Mouse (Mus musculus): ENCODE results near the gene En2.

En2 gene

GRCm38 (mm10) chr5:28161383-28161937, 4.0 kb upstream of the En2 start:
- DNase-seq, result no peak

- DNase-seq, result no peak
These were observed 3.5 kb upstream of the En2 start for GRCm38 (mm10) chr5:28161938-28162402.

- DNase-seq, result no peak
These were observed 1.6 kb upstream of the En2 start for GRCm38 (mm10) chr5:28163926-28164325.

- DNase-seq, result peak; percentile 14 to 52
These were observed 1.1 kb downstream of the En2 start for GRCm38 (mm10) chr5:28166256-28167231.

GRCm38 (mm10) chr5:28167611-28168252, 2.2 kb downstream of the En2 start:
- peak in 1 of 2 experiments; percentile 9 for DNase-seq

- no peak for DNase-seq
These were observed 3.0 kb downstream of the En2 start for GRCm38 (mm10) chr5:28168253-28169165.

- DNase-seq, result no peak
These were observed 3.8 kb downstream of the En2 start for GRCm38 (mm10) chr5:28169166-28169801.

GRCm38 (mm10) chr5:28170081-28170480, 4.6 kb downstream of the En2 start:
- DNase-seq, result no peak

GRCm38 (mm10) chr5:28170892-28171291, 5.4 kb downstream of the En2 start:
- no peak for DNase-seq

GRCm38 (mm10) chr5:28171667-28172066, 6.2 kb downstream of the En2 start:
- DNase-seq, result no peak

GRCm38 (mm10) chr5:28172261-28172920, 6.9 kb downstream of the En2 start:
- no peak for DNase-seq

- no peak for DNase-seq
These were observed 7.6 kb downstream of the En2 start for GRCm38 (mm10) chr5:28172921-28173670.

GRCm38 (mm10) chr5:28173674-28174073, 8.2 kb downstream of the En2 start:
- DNase-seq, result no peak

- no peak for DNase-seq
These were observed 8.6 kb downstream of the En2 start for GRCm38 (mm10) chr5:28174086-28174485.

- no peak for DNase-seq
These were observed 9.5 kb downstream of the En2 start for GRCm38 (mm10) chr5:28174876-28175569.

GRCm38 (mm10) chr5:28175570-28175919, 10.1 kb downstream of the En2 start:
- DNase-seq, result no peak

GRCm38 (mm10) chr5:28176023-28176422, 10.5 kb downstream of the En2 start:
- no peak for DNase-seq

GRCm38 (mm10) chr5:28176585-28176984, 11.1 kb downstream of the En2 start:
- no peak for DNase-seq

- DNase-seq, result no peak
These were observed 12.8 kb downstream of the En2 start for GRCm38 (mm10) chr5:28178322-28178721.

- DNase-seq, result no peak
These were observed 13.8 kb downstream of the En2 start for GRCm38 (mm10) chr5:28179237-28179790.
